Mouse (Mus musculus) sigmoid colon, adult 10 weeks (tissue): ENCODE results near the gene Eif6. TPM values are rescaled to one million over a fixed set of nuclear protein-coding genes. Genes with fewer than 3 reads are reported as not detected.

Experiments used
- polyA plus RNA-seq: library from polyadenylated mRNA; stranded (reverse); fragments of 350-450 nt; fragmentation: Illumina TruSeq; extraction: RNeasy Lipid Tissue Mini Kit (QIAGEN cat#74804); gene quantifications from one replicate; pipeline ENCODE4 v1.2.3, GENCODE M21; 2014; ENCODE audit warnings: low read depth, low replicate concordance

Gene Eif6
- polyA plus RNA-seq = 19.9 TPM

GRCm38 (mm10) chr2:155826630-155827424 lies at the start of gene Eif6:
Gene Eif6, minus strand, starts transcription at chr2:155826925.

GRCm38 (mm10) chr2:155834732-155835131 lies 8.0 kb upstream of the Eif6 start, which contains the start of gene Fam83c:
Gene Fam83c, minus strand, starts transcription at chr2:155834854.

GRCm38 (mm10) chr2:155819392-155819448 lies 7.5 kb downstream of the Eif6 start, which contains the start of gene BC029722:
Gene BC029722, minus strand, starts transcription at chr2:155819426.

GRCm38 (mm10) chr2:155774927-155775684 lies 51.6 kb downstream of the Eif6 start, which contains the start of gene Mmp24:
Gene Mmp24, plus strand, starts transcription at chr2:155775342.

Other genes starting within 250 kb of the Eif6 start
- 13.5 TPM for gene Gss, start 234.1 kb downstream of the Eif6 start, polyA plus RNA-seq
- gene Myh7b, start 215.7 kb downstream of the Eif6 start, polyA plus RNA-seq = not detected
- gene Trpc4ap, start 134.5 kb downstream of the Eif6 start, polyA plus RNA-seq = 97.7 TPM
- 18.2 TPM for gene Edem2, start 97.5 kb downstream of the Eif6 start, polyA plus RNA-seq
- gene Gm17581, start 91.1 kb downstream of the Eif6 start, polyA plus RNA-seq = not detected
- 8.5 TPM for gene Procr, start 75.8 kb downstream of the Eif6 start, polyA plus RNA-seq
- not detected for gene Mmp24, start 51.6 kb downstream of the Eif6 start, polyA plus RNA-seq
- gene BC029722, start 7.5 kb downstream of the Eif6 start, polyA plus RNA-seq = 9.9 TPM
- gene Fam83c, start 7.9 kb upstream of the Eif6 start, polyA plus RNA-seq = 5.2 TPM
- 40.9 TPM for gene Uqcc1, start 103.4 kb upstream of the Eif6 start, polyA plus RNA-seq
- not detected for gene Gm15557, start 113.8 kb upstream of the Eif6 start, polyA plus RNA-seq
- gene Gdf5, start 118.4 kb upstream of the Eif6 start, polyA plus RNA-seq = not detected
- gene Cep250, start 129.5 kb upstream of the Eif6 start, polyA plus RNA-seq = 1.5 TPM
- 2.8 TPM for gene 6430550D23Rik, start 181.1 kb upstream of the Eif6 start, polyA plus RNA-seq
- gene Ergic3, start 181.1 kb upstream of the Eif6 start, polyA plus RNA-seq = 13.5 TPM
- gene Fer1l4, start 226.0 kb upstream of the Eif6 start, polyA plus RNA-seq = not detected
- not detected for gene Spag4, start 238.2 kb upstream of the Eif6 start, polyA plus RNA-seq